Mouse (Mus musculus): ENCODE measurements at regions not wholly inside any gene's neighbourhood (a gene's known extent, or its start where the extent isn't known, plus 50 kb on each side); places are given as distances from the start of the nearest gene placed in this dataset.

DNA sequence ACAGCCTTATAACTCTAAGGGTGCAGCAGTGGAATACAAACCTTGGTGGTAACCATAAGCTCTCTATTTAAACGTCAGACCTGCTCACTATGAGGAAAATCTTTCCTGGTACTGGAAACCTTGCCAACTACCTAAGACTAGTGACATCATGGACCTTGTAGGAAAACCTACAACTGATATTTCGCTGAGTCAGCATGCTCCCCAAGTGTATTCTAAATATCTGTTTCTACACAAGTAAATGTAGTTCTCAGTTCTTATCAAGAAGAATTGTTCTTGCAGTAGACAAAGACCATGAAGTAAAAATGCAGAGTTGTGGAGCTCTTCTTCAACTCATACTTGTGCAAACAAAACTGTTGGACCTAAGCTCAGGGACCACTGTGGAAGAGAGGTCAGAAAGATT, 280.9 kb downstream of the Isl1 start:
- no peak for TF ChIP-seq POLR2A (IDR thresholded peaks at IDR 0.05; ENCODE audit: low read depth, low read length)
- no peak for TF ChIP-seq CTCF (conservative IDR thresholded peaks at IDR 0.05; ENCODE audit: insufficient read depth, insufficient read length, low read depth, low read length)
